Mouse (Mus musculus) kidney, adult 2 months (tissue): ENCODE results near the gene Fam3c.

ENCODE experiments used
- CTCF ChIP-seq: fragments of 200-500 bp; conservative IDR thresholded peaks from 2 replicates; pipeline ENCODE4 v1.5.1; 2011; ENCODE audit warnings: low read depth, mild to moderate bottlenecking, control low read depth, low read length, moderate library complexity, mixed read lengths; ENCODE audit not compliant: insufficient read depth, insufficient read length
- POLR2A ChIP-seq: fragments of 200-500 bp; IDR thresholded peaks from one replicate; pipeline ENCODE4 v1.6.1; 2011; ENCODE audit warnings: low read depth, low read length, control low read depth

DNA sequence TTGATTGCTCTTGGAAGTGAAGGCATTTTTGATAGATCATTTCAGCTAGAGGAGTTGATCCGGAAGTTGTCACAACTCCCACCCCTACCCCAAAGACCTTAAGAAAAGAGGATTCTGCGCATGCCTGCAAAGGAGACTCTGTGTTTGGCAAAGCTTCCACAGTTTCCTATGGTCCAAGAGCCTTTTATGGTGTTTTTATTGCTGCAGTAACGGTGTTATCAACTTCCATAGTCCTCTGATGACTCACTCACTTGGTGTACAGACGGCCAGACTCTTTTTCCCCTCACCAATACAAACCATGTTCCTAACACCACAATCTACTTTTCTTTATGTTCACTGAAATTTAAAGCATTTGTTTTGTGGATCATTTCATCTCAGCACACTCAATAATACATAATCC lies 97.3 kb downstream of the Fam3c start:
- TF ChIP-seq CTCF (no peak), POLR2A (no peak)
